In genomic region chr5:99748417-99748816, GRCm38 (mm10) we compare ENCODE assay signal across 21 mouse cellular contexts. TPM values are rescaled to one million over a fixed set of nuclear protein-coding genes. Genes with fewer than 3 reads are reported as not detected.
DNase-seq lines count a peak whose midpoint lies in the region; ATAC-seq lines count a peak whose summit lies in the region.
"Had no signal": no experiment of that assay in that cellular context is flagged by ENCODE, and none has a peak within 500 bp of the region (broad histone marks: within the 10 kb centered on the region; RNA-seq: fewer than 3 reads in every experiment).

No protein-coding gene starts in this region.

- no peak for DNase-seq in hindbrain, embryonic 10.5 days (ENCODE audit: low spot score)
- DNase-seq: adrenal gland, adult 2 months; adrenal gland, postnatal 25 days; cerebellum, adult 11 months; cerebellum, adult 8-10 months; cerebellum, postnatal 14 days; embryo, embryonic 11 days; gastrocnemius, postnatal 10 days; heart, adult 18-20 months; kidney, adult 8-10 months had no signal

- ATAC-seq in hindbrain, embryonic 16.5 days, result peak; percentile 35; the same call in 1 of the 2 replicates
- ATAC-seq in neural tube, embryonic 13.5 days (ENCODE audit: low read depth), result no peak
- ATAC-seq in neural tube, embryonic 15.5 days (ENCODE audit: low FRiP score), result no peak
- peak; percentile 48; the same call in 1 of the 2 replicates for ATAC-seq in forebrain, embryonic 12.5 days (ENCODE audit: low FRiP score)
- peak; percentile 45; the same call in 1 of the 2 replicates for ATAC-seq in forebrain, embryonic 16.5 days
- ATAC-seq in megakaryocyte, adult 5-6 weeks (ENCODE audit: poor library complexity, severe bottlenecking), result no peak
- ATAC-seq in CD4-positive, CD25-positive, alpha-beta regulatory T cell, adult 4 months, result no peak
- ATAC-seq: intestine, embryonic 15.5 days had no signal

- no peak overlapping the region for H3K4me2 ChIP-seq in hindbrain, embryonic 16.5 days (ENCODE audit: low read length)
- H3K4me2 ChIP-seq in neural tube, embryonic 13.5 days, result no peak overlapping the region
- H3K4me2 ChIP-seq in neural tube, embryonic 15.5 days, result no peak overlapping the region
- no peak overlapping the region for H3K4me2 ChIP-seq in forebrain, embryonic 12.5 days
- H3K4me2 ChIP-seq in forebrain, embryonic 16.5 days (ENCODE audit: low read length), result peak overlapping the region; percentile 15; the same call in 1 of the 2 replicates
- H3K4me2 ChIP-seq: embryonic facial prominence, embryonic 15.5 days; intestine, embryonic 15.5 days had no signal

- no peaks in the 10 kb centered on the region for H3K36me3 ChIP-seq in hindbrain, embryonic 16.5 days (ENCODE audit: control insufficient read depth, insufficient read depth, low read length)
- H3K36me3 ChIP-seq in hindbrain, embryonic 10.5 days, result no peaks in the 10 kb centered on the region
- H3K36me3 ChIP-seq in neural tube, embryonic 13.5 days, result no peaks in the 10 kb centered on the region
- no peaks in the 10 kb centered on the region for H3K36me3 ChIP-seq in neural tube, embryonic 15.5 days
- no peaks in the 10 kb centered on the region for H3K36me3 ChIP-seq in forebrain, embryonic 12.5 days (replicated peaks)
- no peaks in the 10 kb centered on the region for H3K36me3 ChIP-seq in forebrain, embryonic 16.5 days (ENCODE audit: control insufficient read depth, insufficient read depth)
- H3K36me3 ChIP-seq: embryonic facial prominence, embryonic 15.5 days; heart, embryonic 10.5 days; intestine, embryonic 15.5 days had no signal

- peaks cover 2% of the 10 kb centered on the region; the same call in 1 of the 2 replicates for H3K4me1 ChIP-seq in hindbrain, embryonic 16.5 days (ENCODE audit: control insufficient read depth, insufficient read depth, low read depth, low read length)
- H3K4me1 ChIP-seq in hindbrain, embryonic 10.5 days (replicated peaks), result no peaks in the 10 kb centered on the region; the same call in 1 of the 2 replicates
- peaks cover 50% of the 10 kb centered on the region for H3K4me1 ChIP-seq in neural tube, embryonic 13.5 days (replicated peaks)
- H3K4me1 ChIP-seq in neural tube, embryonic 15.5 days, result peaks cover 18% of the 10 kb centered on the region
- peaks cover 16% of the 10 kb centered on the region; the same call in 1 of the 2 replicates for H3K4me1 ChIP-seq in forebrain, embryonic 12.5 days
- peaks cover 19% of the 10 kb centered on the region for H3K4me1 ChIP-seq in forebrain, embryonic 16.5 days (replicated peaks; ENCODE audit: control insufficient read depth, insufficient read depth, low read length)
- H3K4me1 ChIP-seq: embryonic facial prominence, embryonic 15.5 days; intestine, embryonic 15.5 days had no signal

- H3K27me3 ChIP-seq in hindbrain, embryonic 16.5 days (replicated peaks; ENCODE audit: control insufficient read depth, insufficient read depth, low read length), result no peaks in the 10 kb centered on the region
- H3K27me3 ChIP-seq in hindbrain, embryonic 10.5 days (ENCODE audit: insufficient read depth, poor library complexity, severe bottlenecking), result peaks cover 13% of the 10 kb centered on the region
- no peaks in the 10 kb centered on the region for H3K27me3 ChIP-seq in neural tube, embryonic 13.5 days
- no peaks in the 10 kb centered on the region for H3K27me3 ChIP-seq in neural tube, embryonic 15.5 days (replicated peaks)
- H3K27me3 ChIP-seq in forebrain, embryonic 12.5 days, result no peaks in the 10 kb centered on the region
- no peaks in the 10 kb centered on the region for H3K27me3 ChIP-seq in forebrain, embryonic 16.5 days (replicated peaks; ENCODE audit: control insufficient read depth, insufficient read depth, low read length)
- H3K27me3 ChIP-seq: embryonic facial prominence, embryonic 15.5 days; intestine, embryonic 15.5 days had no signal

- H3K9me3 ChIP-seq in hindbrain, embryonic 16.5 days (ENCODE audit: control insufficient read depth, low read length), result no peaks in the 10 kb centered on the region; the same call in 1 of the 2 replicates
- no peaks in the 10 kb centered on the region for H3K9me3 ChIP-seq in hindbrain, embryonic 10.5 days
- no peaks in the 10 kb centered on the region for H3K9me3 ChIP-seq in neural tube, embryonic 13.5 days
- no peaks in the 10 kb centered on the region for H3K9me3 ChIP-seq in neural tube, embryonic 15.5 days (replicated peaks)
- H3K9me3 ChIP-seq in forebrain, embryonic 12.5 days, result no peaks in the 10 kb centered on the region
- H3K9me3 ChIP-seq in forebrain, embryonic 16.5 days (ENCODE audit: control insufficient read depth, low read length), result no peaks in the 10 kb centered on the region
- H3K9me3 ChIP-seq: embryonic facial prominence, embryonic 15.5 days; heart, embryonic 10.5 days; intestine, embryonic 15.5 days had no signal

- no peak overlapping the region for H3K27ac ChIP-seq in hindbrain, embryonic 16.5 days (ENCODE audit: low read depth, low read length)
- no peak overlapping the region for H3K27ac ChIP-seq in hindbrain, embryonic 10.5 days
- 0 out of 2 replicates have a peak overlapping the region, but pooled peaks have one; percentile 18 for H3K27ac ChIP-seq in neural tube, embryonic 13.5 days (replicated peaks)
- no peak overlapping the region for H3K27ac ChIP-seq in neural tube, embryonic 15.5 days (replicated peaks)
- no peak overlapping the region for H3K27ac ChIP-seq in forebrain, embryonic 12.5 days
- H3K27ac ChIP-seq in forebrain, embryonic 16.5 days (ENCODE audit: low read length), result 0 out of 2 replicates have a peak overlapping the region, but pooled peaks have one; percentile 24
- H3K27ac ChIP-seq: embryonic facial prominence, embryonic 15.5 days; heart, embryonic 10.5 days; intestine, embryonic 15.5 days had no signal

- no peak overlapping the region for H3K9ac ChIP-seq in hindbrain, embryonic 16.5 days (ENCODE audit: low read depth, low read length)
- H3K9ac ChIP-seq in neural tube, embryonic 13.5 days, result no peak overlapping the region
- H3K9ac ChIP-seq in neural tube, embryonic 15.5 days (replicated peaks), result no peak overlapping the region
- H3K9ac ChIP-seq in forebrain, embryonic 12.5 days, result no peak overlapping the region
- no peak overlapping the region for H3K9ac ChIP-seq in forebrain, embryonic 16.5 days (replicated peaks; ENCODE audit: low read depth, low read length)
- H3K9ac ChIP-seq: embryonic facial prominence, embryonic 15.5 days; intestine, embryonic 15.5 days had no signal

- no peak overlapping the region for H3K4me3 ChIP-seq in hindbrain, embryonic 16.5 days (ENCODE audit: low read length)
- H3K4me3 ChIP-seq in hindbrain, embryonic 10.5 days, result no peak overlapping the region
- no peak overlapping the region for H3K4me3 ChIP-seq in neural tube, embryonic 13.5 days
- no peak overlapping the region for H3K4me3 ChIP-seq in neural tube, embryonic 15.5 days (replicated peaks)
- no peak overlapping the region for H3K4me3 ChIP-seq in forebrain, embryonic 12.5 days (replicated peaks)
- H3K4me3 ChIP-seq in forebrain, embryonic 16.5 days (replicated peaks; ENCODE audit: low read length), result no peak overlapping the region
- H3K4me3 ChIP-seq: embryonic facial prominence, embryonic 15.5 days; erythroblast, embryonic 14.5 days; heart, embryonic 10.5 days; intestine, embryonic 15.5 days had no signal

- 60% methylated on average over 10 of the region's 10 CpGs for WGBS in hindbrain, embryonic 16.5 days
- 73% methylated on average over 10 of the region's 10 CpGs for WGBS in hindbrain, embryonic 10.5 days
- 63% methylated on average over 10 of the region's 10 CpGs for WGBS in neural tube, embryonic 13.5 days
- WGBS in neural tube, embryonic 15.5 days, result 54% methylated on average over 10 of the region's 10 CpGs
- 63% methylated on average over 10 of the region's 10 CpGs for WGBS in forebrain, embryonic 12.5 days
- WGBS in forebrain, embryonic 16.5 days, result 36% methylated on average over 10 of the region's 10 CpGs

RNA-seq across cellular contexts. Expression of gene Rasgef1b, which starts 19.6 kb away (rescaled TPM):
- 43.5 and 45.7 TPM in 2 replicates for polyA plus RNA-seq in hindbrain, embryonic 16.5 days (2015; fragmentation: Nextera tagmentation; extraction: Ambion mirVana)
- polyA plus RNA-seq in hindbrain, embryonic 10.5 days (2016; fragmentation: Nextera tagmentation; extraction: Ambion mirVana), result 9.2 TPM in 2 replicates
- 66.1 and 71.5 TPM in 2 replicates for polyA plus RNA-seq in neural tube, embryonic 13.5 days (2015; fragmentation: Nextera tagmentation; extraction: Ambion mirVana)
- polyA plus RNA-seq in neural tube, embryonic 15.5 days (2015; fragmentation: Nextera tagmentation; extraction: Ambion mirVana), result 48.6 and 53.9 TPM in 2 replicates
- polyA plus RNA-seq in forebrain, embryonic 12.5 days (2016; fragmentation: Nextera tagmentation; extraction: Ambion mirVana), result 36.6 and 36.9 TPM in 2 replicates
- 107 and 121 TPM in 2 replicates for polyA plus RNA-seq in forebrain, embryonic 16.5 days (2015; fragmentation: Nextera tagmentation; extraction: Ambion mirVana)
- 0.68 and 0.85 TPM in 2 replicates for total RNA-seq in megakaryocyte, adult 5-6 weeks (2015)
- total RNA-seq in megakaryocyte, adult 5-6 weeks (2017), result 0.81 and 1.2 TPM in 2 replicates
- polyA plus RNA-seq in CD4-positive, CD25-positive, alpha-beta regulatory T cell, adult 4 months (2017; shearing (Covaris generic)), result 1 to 10 TPM; 1.5 to 4.1 TPM

Comparison
In these comparisons a context has a peak if more than half of its experiments do, and no peak if none do; other contexts are left out.
1. H3K27ac ChIP-seq: peak in neural tube, embryonic 13.5 days (single experiment) and forebrain, embryonic 16.5 days (single experiment); none in hindbrain, embryonic 16.5 days (single experiment), hindbrain, embryonic 10.5 days (single experiment), neural tube, embryonic 15.5 days (single experiment) and forebrain, embryonic 12.5 days (single experiment).
2. ATAC-seq: peak in hindbrain, embryonic 16.5 days (single experiment), forebrain, embryonic 12.5 days (single experiment) and forebrain, embryonic 16.5 days (single experiment); none in neural tube, embryonic 13.5 days (single experiment), neural tube, embryonic 15.5 days (single experiment), megakaryocyte, adult 5-6 weeks (single experiment) and CD4-positive, CD25-positive, alpha-beta regulatory T cell, adult 4 months (single experiment).